Mouse (Mus musculus) thymus, adult 2 months (tissue): ENCODE measurements around the gene Slc34a2. TPM values are rescaled to one million over a fixed set of nuclear protein-coding genes. Genes with fewer than 3 reads are reported as not detected.

Experiments
- DNase-seq: peaks from one replicate; pipeline ENCODE4 v3.0.0; 2021
- H3K27ac ChIP-seq: fragments of 200-500 bp; 2 replicates; pipeline ENCODE4 v1.5.1; 2012; ENCODE audit warnings: low read length, control low read depth; ENCODE audit not compliant: control insufficient read depth, insufficient read depth
- H3K27me3 ChIP-seq: fragments of 200-500 bp; 2 replicates; pipeline ENCODE4 v1.6.1; 2012; ENCODE audit warnings: mild to moderate bottlenecking, low read length, moderate library complexity, mixed read lengths; ENCODE audit not compliant: control insufficient read depth, insufficient read depth
- H3K36me3 ChIP-seq: fragments of 200-500 bp; 2 replicates; pipeline ENCODE4 v1.6.1; 2012; ENCODE audit warnings: mild to moderate bottlenecking, low read length, moderate library complexity; ENCODE audit not compliant: control insufficient read depth, insufficient read depth
- H3K4me1 ChIP-seq: fragments of 200-500 bp; replicated peaks from 2 replicates; pipeline ENCODE4 v1.6.1; 2012; ENCODE audit warnings: low read length; ENCODE audit not compliant: control insufficient read depth, insufficient read depth
- H3K4me3 ChIP-seq: fragments of 200-500 bp; 2 replicates; pipeline ENCODE4 v1.5.1; 2012; ENCODE audit warnings: mild to moderate bottlenecking, low read length, control low read depth, moderate library complexity; ENCODE audit not compliant: control insufficient read depth, insufficient read depth
- CTCF ChIP-seq: fragments of 200-500 bp; IDR thresholded peaks from 2 replicates; pipeline ENCODE4 v1.5.1; 2012; ENCODE audit warnings: mild to moderate bottlenecking, control low read depth, low read length, moderate library complexity, borderline replicate concordance; ENCODE audit not compliant: control insufficient read depth, poor library complexity, insufficient read depth; ENCODE audit errors: extremely low read depth
- POLR2A ChIP-seq: fragments of 200-500 bp; IDR thresholded peaks from 2 replicates; pipeline ENCODE4 v1.6.1; 2012; ENCODE audit warnings: mild to moderate bottlenecking, low read length, control low read depth, moderate library complexity; ENCODE audit not compliant: control insufficient read depth, poor library complexity, insufficient read depth; ENCODE audit errors: extremely low read depth
- WGBS: fragments of 180-500 bp; shearing (Covaris S2); methylation state at CpG from one replicate; pipeline ENCODE4 v1.1.7; 2018; 5-methylcytosine and 5-hydroxymethylcytosine counted together
- polyA plus RNA-seq: library from polyadenylated mRNA; depleted of rRNA; stranded (reverse); fragments of >200 nt; gene quantifications from 2 replicates; pipeline ENCODE4 v1.2.3, GENCODE M21; 2012

Slc34a2 gene
- polyA plus RNA-seq, 1 experiment, result 3.4 TPM

DNA sequence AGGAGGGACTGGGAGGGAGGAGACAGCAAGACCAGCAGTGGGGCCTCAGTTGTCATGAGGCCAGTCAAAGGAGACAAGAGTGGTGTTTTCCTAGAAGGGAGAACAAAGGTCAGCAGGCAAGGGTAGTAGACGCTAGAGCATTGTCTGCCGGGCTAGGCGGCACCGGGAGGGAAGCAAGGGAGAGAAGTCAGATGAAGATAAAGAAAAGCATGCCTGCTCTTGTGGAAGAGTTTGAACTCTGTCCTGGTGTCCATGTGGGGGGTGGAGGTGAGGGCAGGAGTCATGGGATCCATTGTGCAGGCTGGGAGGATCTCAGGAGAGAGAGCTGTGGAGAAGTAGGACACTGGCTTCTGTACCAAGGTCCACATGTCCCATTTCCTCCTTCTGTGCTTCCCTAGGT lies 40.6 kb downstream of the Slc34a2 start:
- no peaks in the 10 kb centered on the region for H3K27me3 ChIP-seq
- no peak overlapping the region for H3K27ac ChIP-seq
- no peaks in the 10 kb centered on the region for H3K4me1 ChIP-seq
- no peak overlapping the region for H3K4me3 ChIP-seq
- H3K36me3 ChIP-seq, result no peaks in the 10 kb centered on the region
- TF ChIP-seq POLR2A, result no peak
- no peak for TF ChIP-seq CTCF
- WGBS, result 75% methylated on average over 4 of the region's 4 CpGs
- DNase-seq, result no peak

- no peaks in the 10 kb centered on the region for H3K4me1 ChIP-seq
- no peaks in the 10 kb centered on the region for H3K27me3 ChIP-seq
- 77% methylated on average over 7 of the region's 7 CpGs for WGBS
- TF ChIP-seq CTCF (no peak), POLR2A (no peak)
- no peak for DNase-seq
- no peak overlapping the region for H3K27ac ChIP-seq
- H3K36me3 ChIP-seq, result no peaks in the 10 kb centered on the region
- H3K4me3 ChIP-seq, result no peak overlapping the region
These were observed 49.6 kb downstream of the Slc34a2 start for GRCm38 (mm10) chr5:53087452-53087851.

DNA sequence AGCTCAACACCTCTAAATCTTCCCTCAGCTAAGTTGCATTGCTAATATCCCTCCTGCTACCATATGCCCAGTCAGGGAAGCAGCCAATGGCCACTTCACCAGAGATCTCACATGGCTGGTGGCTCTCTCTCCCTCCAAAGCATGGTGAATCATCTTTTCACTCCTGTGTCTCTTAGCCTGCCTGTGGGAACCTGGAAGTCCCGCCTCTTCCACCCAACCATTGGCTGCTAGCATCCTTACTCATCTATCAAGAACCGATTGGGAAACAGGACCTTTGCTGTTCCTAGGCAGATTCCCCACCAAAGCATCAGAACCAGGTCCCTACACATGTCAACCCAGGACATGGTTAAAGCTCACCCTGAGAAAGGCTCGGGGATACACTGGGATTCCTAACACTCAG lies 53.5 kb downstream of the Slc34a2 start:
- H3K27me3 ChIP-seq, result no peaks in the 10 kb centered on the region
- H3K4me1 ChIP-seq, result no peaks in the 10 kb centered on the region
- TF ChIP-seq CTCF, result no peak
- TF ChIP-seq POLR2A, result no peak
- WGBS, result 87% methylated on average over 3 of the region's 3 CpGs
- no peak for DNase-seq
- H3K4me3 ChIP-seq, result no peak overlapping the region
- H3K36me3 ChIP-seq, result no peaks in the 10 kb centered on the region
- H3K27ac ChIP-seq, result no peak overlapping the region

- TF ChIP-seq POLR2A (no peak), CTCF (no peak)
- no peaks in the 10 kb centered on the region for H3K27me3 ChIP-seq
- H3K27ac ChIP-seq, result no peak overlapping the region
- H3K4me1 ChIP-seq, result no peaks in the 10 kb centered on the region
- 85% methylated on average over 12 of the region's 12 CpGs for WGBS
- H3K4me3 ChIP-seq, result no peak overlapping the region
- DNase-seq, result no peak
- H3K36me3 ChIP-seq, result no peaks in the 10 kb centered on the region
These were observed 64.1 kb downstream of the Slc34a2 start for GRCm38 (mm10) chr5:53101848-53102473.

GRCm38 (mm10) chr5:53104177-53104855 lies 66.4 kb downstream of the Slc34a2 start:
- DNase-seq, result no peak
- Histone ChIP-seq H3K36me3 (no peaks in the 10 kb centered on the region), H3K4me1 (no peaks in the 10 kb centered on the region), H3K4me3 (no peak overlapping the region), H3K27me3 (no peaks in the 10 kb centered on the region), H3K27ac (no peak overlapping the region)
- 91% methylated on average over 13 of the region's 13 CpGs for WGBS
- TF ChIP-seq CTCF (no peak), POLR2A (no peak)

- no peak for TF ChIP-seq POLR2A
- TF ChIP-seq CTCF, result no peak
- Histone ChIP-seq H3K27ac (no peak overlapping the region), H3K36me3 (no peaks in the 10 kb centered on the region), H3K4me3 (no peak overlapping the region), H3K27me3 (no peaks in the 10 kb centered on the region), H3K4me1 (no peaks in the 10 kb centered on the region)
- no peak for DNase-seq
- WGBS, result 83% methylated on average over 8 of the region's 8 CpGs
These were observed 67.8 kb downstream of the Slc34a2 start for GRCm38 (mm10) chr5:53105716-53106115.
